Mouse (Mus musculus) intestine, postnatal 0 days (tissue): ENCODE measurements around the gene Efcab10. TPM values are rescaled to one million over a fixed set of nuclear protein-coding genes. Genes with fewer than 3 reads are reported as not detected.

ENCODE experiments used
- ATAC-seq: fragments of 200-750 bp; cut with Nextera tagmentation; 2 replicates; pipeline ENCODE4 v1.8.0; 2017; ENCODE audit warnings: mild to moderate bottlenecking, moderate TSS enrichment, moderate library complexity
- H3K27ac ChIP-seq: fragments of 300-500 bp; sonication (generic); 2 replicates; pipeline ENCODE4 v1.5.1; 2014; ENCODE audit warnings: mild to moderate bottlenecking, low read depth, low read length, moderate library complexity
- H3K27me3 ChIP-seq: fragments of 300-500 bp; sonication (generic); replicated peaks from 2 replicates; pipeline ENCODE4 v1.6.1; 2014; ENCODE audit warnings: low read length, mixed read lengths; ENCODE audit not compliant: control insufficient read depth, insufficient read depth
- H3K36me3 ChIP-seq: fragments of 300-500 bp; sonication (generic); 2 replicates; pipeline ENCODE4 v1.6.1; 2014; ENCODE audit warnings: mild to moderate bottlenecking, moderate library complexity; ENCODE audit not compliant: control insufficient read depth, insufficient read depth
- H3K4me1 ChIP-seq: fragments of 300-500 bp; sonication (generic); replicated peaks from 2 replicates; pipeline ENCODE4 v1.6.1; 2014; ENCODE audit warnings: antibody characterized with exemption, low read length, mixed read lengths; ENCODE audit not compliant: control insufficient read depth, insufficient read depth
- H3K4me2 ChIP-seq: fragments of 300-500 bp; sonication (generic); replicated peaks from 2 replicates; pipeline ENCODE4 v1.6.1; 2014; ENCODE audit warnings: low read depth, mild to moderate bottlenecking, moderate library complexity
- H3K4me3 ChIP-seq: fragments of 300-500 bp; sonication (generic); 2 replicates; pipeline ENCODE4 v1.5.1; 2014; ENCODE audit warnings: low read depth, low read length
- H3K9ac ChIP-seq: fragments of 300-500 bp; sonication (generic); 2 replicates; pipeline ENCODE4 v1.6.1; 2014; ENCODE audit warnings: mild to moderate bottlenecking, low read depth, low read length
- H3K9me3 ChIP-seq: fragments of 300-500 bp; sonication (generic); 2 replicates; pipeline ENCODE4 v1.6.1; 2016; ENCODE audit warnings: mixed run types; ENCODE audit not compliant: control insufficient read depth
- CTCF ChIP-seq: sonication (generic); IDR thresholded peaks from 2 replicates; pipeline ENCODE4 v1.5.1; 2016; ENCODE audit warnings: low read depth, mild to moderate bottlenecking, control low read depth, antibody characterized with exemption, moderate library complexity
- WGBS: fragments of 180-500 bp; shearing (Covaris S2); extraction: QIAGEN DNeasy Blood & Tissue Kit; methylation state at CpG from one replicate; pipeline ENCODE4 v1.1.7; 2014; 5-methylcytosine and 5-hydroxymethylcytosine counted together
- polyA plus RNA-seq: library from polyadenylated mRNA; unstranded; fragments of >200 nt; fragmentation: Nextera tagmentation; extraction: Ambion mirVana; gene quantifications from 2 replicates; pipeline ENCODE4 v1.2.1, GENCODE M21; 2015

The Efcab10 gene
- polyA plus RNA-seq, 1 experiment from 2014 or later = 0.18 TPM

GRCm38 (mm10) chr12:33388842-33389241, 5.8 kb upstream of the Efcab10 start:
- Histone ChIP-seq H3K4me1 (no peaks in the 10 kb centered on the region), H3K4me2 (no peak overlapping the region), H3K4me3 (no peak overlapping the region), H3K27me3 (no peaks in the 10 kb centered on the region), H3K36me3 (no peaks in the 10 kb centered on the region), H3K27ac (no peak overlapping the region), H3K9me3 (no peaks in the 10 kb centered on the region), H3K9ac (no peak overlapping the region)
- TF ChIP-seq CTCF = peak; percentile 93
- 10% methylated on average over 5 of the region's 5 CpGs for WGBS
- 0 out of 2 replicates have a peak, but pooled peaks have one; percentile 49 for ATAC-seq

- no peaks in the 10 kb centered on the region for H3K9me3 ChIP-seq
- no peak overlapping the region for H3K4me2 ChIP-seq
- H3K9ac ChIP-seq = no peak overlapping the region
- no peak overlapping the region for H3K27ac ChIP-seq
- no peak overlapping the region for H3K4me3 ChIP-seq
- 64% methylated on average over 2 of the region's 2 CpGs for WGBS
- ATAC-seq = no peak
- TF ChIP-seq CTCF = no peak
- no peaks in the 10 kb centered on the region for H3K4me1 ChIP-seq
- no peaks in the 10 kb centered on the region for H3K27me3 ChIP-seq
- no peaks in the 10 kb centered on the region for H3K36me3 ChIP-seq
These were observed 3.7 kb upstream of the Efcab10 start for GRCm38 (mm10) chr12:33390844-33391560.

DNA sequence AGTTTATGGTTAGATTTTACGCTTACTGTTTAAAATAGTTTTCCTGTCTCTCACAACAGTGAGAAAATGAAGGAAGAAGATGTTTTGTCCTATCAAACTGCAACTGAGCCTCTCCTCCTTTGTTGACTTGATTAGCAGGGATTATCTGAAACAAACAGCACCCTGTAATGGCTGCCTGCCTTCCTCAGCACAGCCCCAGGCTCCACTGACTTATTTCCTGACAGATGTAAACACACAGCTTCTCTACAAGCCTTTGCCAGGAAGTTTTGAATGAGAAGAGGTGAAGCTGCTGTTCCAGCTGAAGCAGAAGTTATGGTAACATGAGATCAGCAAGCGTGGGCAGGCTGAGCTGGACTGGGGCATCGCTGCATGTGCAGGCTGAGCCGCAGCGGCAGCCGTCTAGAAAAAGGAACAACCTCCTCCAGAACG, 8.6 kb downstream of the Efcab10 start:
- Histone ChIP-seq H3K4me1 (no peaks in the 10 kb centered on the region), H3K9me3 (no peaks in the 10 kb centered on the region), H3K9ac (no peak overlapping the region), H3K27ac (no peak overlapping the region), H3K36me3 (no peaks in the 10 kb centered on the region), H3K4me3 (no peak overlapping the region), H3K27me3 (no peaks in the 10 kb centered on the region), H3K4me2 (no peak overlapping the region)
- WGBS = 37% methylated on average over 7 of the region's 7 CpGs
- no peak for TF ChIP-seq CTCF
- ATAC-seq = no peak

DNA sequence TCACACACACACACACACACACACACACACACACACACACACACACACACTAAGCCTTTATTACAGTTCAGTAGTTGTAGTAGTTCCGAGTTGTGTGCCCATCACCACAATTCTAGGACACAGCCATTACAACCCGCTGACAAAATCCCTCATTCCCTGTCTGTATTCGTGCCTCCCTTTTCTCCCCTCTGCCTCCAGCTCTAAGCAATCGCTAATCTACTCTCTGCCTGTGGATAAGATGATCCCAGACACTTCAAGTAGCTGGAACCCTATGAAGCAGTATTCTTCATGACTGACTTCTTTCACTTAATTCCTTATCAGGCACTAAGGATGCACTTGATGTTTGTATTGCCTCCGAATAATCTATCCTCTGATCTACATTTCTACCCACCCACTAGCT, 10.3 kb downstream of the Efcab10 start:
- H3K36me3 ChIP-seq = no peaks in the 10 kb centered on the region
- H3K4me3 ChIP-seq = no peak overlapping the region
- no peaks in the 10 kb centered on the region for H3K9me3 ChIP-seq
- TF ChIP-seq CTCF = no peak
- 67% methylated on average over 5 of the region's 5 CpGs for whole genome bisulfite sequencing
- H3K9ac ChIP-seq = no peak overlapping the region
- H3K4me1 ChIP-seq = no peaks in the 10 kb centered on the region
- no peak overlapping the region for H3K4me2 ChIP-seq
- H3K27me3 ChIP-seq = no peaks in the 10 kb centered on the region
- no peak overlapping the region for H3K27ac ChIP-seq
- no peak for ATAC-seq

DNA sequence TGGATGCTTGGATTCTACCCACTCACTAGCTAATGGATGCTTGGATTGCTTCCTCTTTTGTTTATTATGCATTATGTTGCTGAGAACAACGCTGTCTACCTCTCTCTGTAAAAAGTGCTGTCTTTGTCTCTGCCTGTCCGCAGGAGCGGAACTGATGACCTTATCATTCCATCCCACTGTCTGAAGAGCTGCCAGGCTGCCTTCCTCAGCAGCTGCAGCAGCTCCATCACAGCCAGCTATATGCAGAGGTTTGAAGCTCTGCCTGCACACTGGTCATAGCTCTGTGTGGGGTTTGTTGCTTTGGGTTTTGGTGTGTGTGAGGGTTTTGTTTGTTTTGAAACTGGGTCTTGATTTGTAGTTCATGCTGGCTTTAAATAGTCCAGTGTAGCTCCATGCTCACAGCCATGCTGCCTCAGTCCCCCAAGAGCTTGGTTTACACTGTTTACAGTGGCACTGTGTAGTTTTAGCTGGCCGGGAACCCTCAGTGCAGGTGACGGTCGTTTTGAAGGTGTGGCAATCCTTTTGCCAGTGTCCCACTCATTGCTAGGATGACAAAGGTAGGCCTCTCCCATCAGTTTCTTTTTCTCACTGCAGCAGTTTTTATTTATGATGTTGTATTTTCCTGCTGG, 10.9 kb downstream of the Efcab10 start:
- H3K4me3 ChIP-seq = no peak overlapping the region
- no peak for TF ChIP-seq CTCF

DNA sequence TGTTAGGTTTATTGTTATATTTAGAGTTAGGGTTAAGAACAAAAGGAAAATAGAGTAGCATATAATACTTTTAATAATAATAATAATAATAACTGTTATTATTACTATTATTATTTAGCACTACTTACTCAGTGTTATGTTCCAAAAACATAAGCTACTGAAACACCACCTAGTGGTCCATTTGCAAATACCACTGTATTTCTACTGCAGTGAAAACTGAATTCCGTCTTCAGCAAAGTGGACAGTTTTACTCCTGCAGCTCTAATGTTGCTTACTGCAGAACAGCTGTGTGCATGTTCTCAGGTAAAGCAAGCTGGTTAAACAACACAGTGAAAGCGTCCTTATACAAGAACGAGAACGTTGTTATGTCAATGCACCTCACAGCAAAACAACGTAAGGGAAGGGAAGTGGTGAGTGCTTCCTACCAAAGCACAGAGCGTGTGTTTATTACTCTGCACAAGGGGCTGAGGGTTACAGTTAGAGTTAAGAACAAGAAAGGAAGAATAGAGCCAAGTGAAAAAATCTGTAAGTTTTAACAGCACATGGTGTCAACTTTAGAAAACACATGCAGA, 17.0 kb downstream of the Efcab10 start:
- Histone ChIP-seq H3K4me2 (no peak overlapping the region), H3K4me3 (no peak overlapping the region), H3K27ac (no peak overlapping the region), H3K4me1 (no peaks in the 10 kb centered on the region), H3K36me3 (no peaks in the 10 kb centered on the region), H3K27me3 (no peaks in the 10 kb centered on the region), H3K9ac (no peak overlapping the region), H3K9me3 (no peaks in the 10 kb centered on the region)
- ATAC-seq = no peak
- TF ChIP-seq CTCF = peak; percentile 57
- 45% methylated on average over 6 of the region's 6 CpGs for WGBS

More for the DNA sequence above, 10.9 kb downstream of the Efcab10 start:
- WGBS = 49% methylated on average over 6 of the region's 6 CpGs
- Histone ChIP-seq H3K9ac (no peak overlapping the region), H3K27ac (no peak overlapping the region), H3K9me3 (no peaks in the 10 kb centered on the region), H3K4me1 (no peaks in the 10 kb centered on the region), H3K27me3 (no peaks in the 10 kb centered on the region), H3K4me2 (no peak overlapping the region), H3K36me3 (no peaks in the 10 kb centered on the region)
- no peak for ATAC-seq
